Mouse (Mus musculus) midbrain, embryonic 14.5 days (tissue): ENCODE measurements at regions not wholly inside any gene's neighbourhood (a gene's known extent, or its start where the extent isn't known, plus 50 kb on each side); places are given as distances from the start of the nearest gene placed in this dataset.

Source experiments
- ATAC-seq: fragments of 200-750 bp; cut with Nextera tagmentation; 2 replicates; pipeline ENCODE4 v1.8.0; 2017; ENCODE audit warnings: moderate number of reproducible peaks, moderate library complexity; ENCODE audit not compliant: low FRiP score, low TSS enrichment
- DNase-seq: peaks from one replicate; pipeline ENCODE4 v3.0.0-alpha.2; 2015
- H3K27ac ChIP-seq: fragments of 300-500 bp; sonication (generic); replicated peaks from 2 replicates; pipeline ENCODE4 v1.5.1; 2014; ENCODE audit warnings: mild to moderate bottlenecking, low read depth, low read length, moderate library complexity
- H3K27me3 ChIP-seq: fragments of 300-500 bp; sonication (generic); 2 replicates; pipeline ENCODE4 v1.6.1; 2014; ENCODE audit warnings: low read length, control low read depth, mixed read lengths; ENCODE audit not compliant: control insufficient read depth, insufficient read depth
- H3K36me3 ChIP-seq: fragments of 300-500 bp; sonication (generic); 2 replicates; pipeline ENCODE4 v1.6.1; 2014; ENCODE audit warnings: low read length, control low read depth; ENCODE audit not compliant: control insufficient read depth, insufficient read depth
- H3K4me1 ChIP-seq: fragments of 300-500 bp; sonication (generic); 2 replicates; pipeline ENCODE4 v1.6.1; 2014; ENCODE audit warnings: mild to moderate bottlenecking, antibody characterized with exemption, low read length, control low read depth; ENCODE audit not compliant: control insufficient read depth, insufficient read depth
- H3K4me2 ChIP-seq: fragments of 300-500 bp; sonication (generic); 2 replicates; pipeline ENCODE4 v1.6.1; 2014; ENCODE audit warnings: mild to moderate bottlenecking, low read length, moderate library complexity
- H3K4me3 ChIP-seq: fragments of 300-500 bp; sonication (generic); replicated peaks from 2 replicates; pipeline ENCODE4 v1.5.1; 2014; ENCODE audit warnings: low read depth, low read length
- H3K9ac ChIP-seq: fragments of 300-500 bp; sonication (generic); replicated peaks from 2 replicates; pipeline ENCODE4 v1.6.1; 2014; ENCODE audit warnings: mild to moderate bottlenecking, low read length, moderate library complexity
- H3K9me3 ChIP-seq: fragments of 300-500 bp; sonication (generic); 2 replicates; pipeline ENCODE4 v1.6.1; 2016; ENCODE audit warnings: low read length, control low read depth, mixed read lengths; ENCODE audit not compliant: control insufficient read depth
- WGBS: fragments of 180-500 bp; shearing (Covaris S2); extraction: QIAGEN DNeasy Blood & Tissue Kit; methylation state at CpG from one replicate; pipeline ENCODE4 v1.1.7; 2014; 5-methylcytosine and 5-hydroxymethylcytosine counted together

DNA sequence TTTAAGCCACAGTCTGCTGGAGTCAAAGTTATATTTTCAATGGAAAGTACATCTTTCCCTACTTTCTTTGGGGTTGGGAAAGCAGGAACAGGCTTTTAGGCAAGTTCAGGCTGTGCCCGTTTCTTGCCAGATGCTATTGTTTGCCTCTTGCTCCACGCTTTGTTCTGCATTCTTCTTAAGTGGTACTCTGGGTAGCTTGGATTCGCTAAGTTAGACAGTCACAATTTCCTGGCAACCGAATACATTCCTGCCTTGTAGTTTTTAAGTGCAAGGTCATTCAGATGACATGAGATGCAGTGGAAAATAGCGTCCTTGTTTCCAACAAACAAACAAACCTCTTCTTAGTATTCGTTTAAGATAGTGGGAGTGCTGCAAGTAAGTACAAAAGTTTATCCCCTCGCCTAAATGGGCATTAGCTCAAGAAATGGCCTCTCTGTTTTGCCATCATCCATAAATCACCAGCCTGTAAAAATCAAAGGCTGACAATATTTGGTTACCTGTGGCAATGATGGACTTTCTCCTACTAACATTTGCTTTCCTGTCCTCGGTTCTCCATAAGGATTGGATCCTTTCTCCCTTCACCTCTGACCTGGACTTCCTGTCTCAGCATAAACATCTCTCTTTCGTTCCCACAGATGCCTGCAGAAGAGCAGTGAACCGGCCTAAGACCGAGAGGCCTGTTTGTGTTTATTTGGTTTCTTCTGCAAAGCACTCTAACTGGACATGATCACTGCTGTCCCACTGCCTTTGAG, 485.3 kb downstream of the Slc4a3 start:
- no peak for DNase-seq
- no peaks in the 10 kb centered on the region for H3K36me3 ChIP-seq
- no peak overlapping the region for H3K27ac ChIP-seq
- H3K9me3 ChIP-seq: no peaks in the 10 kb centered on the region
- H3K4me1 ChIP-seq: 0 out of 2 replicates have a peak, but pooled peaks cover 5% of the 10 kb centered on the region
- no peak for ATAC-seq
- 83% methylated on average over 11 of the region's 11 CpGs for WGBS
- H3K9ac ChIP-seq: no peak overlapping the region
- no peak overlapping the region for H3K4me2 ChIP-seq
- no peaks in the 10 kb centered on the region for H3K27me3 ChIP-seq
- H3K4me3 ChIP-seq: no peak overlapping the region

DNA sequence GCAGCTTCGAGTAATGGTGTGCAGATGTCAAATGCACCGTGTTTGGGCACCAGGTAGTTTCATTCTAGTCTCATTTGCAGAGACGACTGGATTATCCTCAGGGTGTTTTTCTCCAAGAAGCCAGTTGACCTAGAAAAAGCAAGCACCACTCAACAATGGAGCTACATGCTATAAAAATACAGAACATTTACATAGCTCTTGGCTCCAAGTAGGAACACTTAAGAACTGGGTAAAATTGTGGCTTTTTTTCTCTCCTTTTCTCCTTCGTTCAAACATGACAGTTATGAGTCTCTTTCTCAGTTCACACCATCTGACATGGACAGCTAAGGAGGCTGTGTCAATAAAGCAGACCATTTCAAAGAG, 485.8 kb downstream of the Slc4a3 start:
- 83% methylated on average over 4 of the region's 4 CpGs for WGBS
- Histone ChIP-seq H3K4me3 (no peak overlapping the region), H3K36me3 (no peaks in the 10 kb centered on the region), H3K27me3 (no peaks in the 10 kb centered on the region), H3K4me2 (no peak overlapping the region), H3K27ac (no peak overlapping the region), H3K9me3 (no peaks in the 10 kb centered on the region), H3K9ac (no peak overlapping the region), H3K4me1 (0 out of 2 replicates have a peak, but pooled peaks cover 5% of the 10 kb centered on the region)
- no peak for DNase-seq
- no peak for ATAC-seq

DNA sequence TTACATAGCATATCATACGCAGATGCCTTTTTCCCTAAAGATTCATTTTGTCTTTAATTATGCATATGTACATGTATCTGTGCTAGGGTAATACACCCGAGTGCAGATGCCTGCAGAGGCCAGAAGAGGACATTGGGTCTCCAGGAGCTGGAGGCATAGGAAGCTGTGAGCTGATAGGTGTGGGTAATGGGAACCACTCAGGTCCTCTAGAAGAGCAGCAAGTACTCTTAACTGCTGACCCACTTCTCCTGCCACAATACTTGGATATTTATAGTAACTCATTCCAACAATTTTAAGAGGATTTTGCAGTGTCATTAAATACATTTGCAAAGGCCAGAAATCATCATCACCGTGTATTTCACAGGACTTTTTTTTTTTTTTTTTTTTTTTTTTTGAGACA, 486.6 kb downstream of the Slc4a3 start:
- H3K27me3 ChIP-seq: no peaks in the 10 kb centered on the region
- 0 out of 2 replicates have a peak, but pooled peaks cover 5% of the 10 kb centered on the region for H3K4me1 ChIP-seq
- no peak overlapping the region for H3K4me3 ChIP-seq
- no peaks in the 10 kb centered on the region for H3K9me3 ChIP-seq
- ATAC-seq: no peak
- no peak overlapping the region for H3K9ac ChIP-seq
- H3K4me2 ChIP-seq: no peak overlapping the region
- no peak for DNase-seq
- H3K27ac ChIP-seq: no peak overlapping the region
- 90% methylated on average over 3 of the region's 3 CpGs for WGBS
- H3K36me3 ChIP-seq: no peaks in the 10 kb centered on the region

DNA sequence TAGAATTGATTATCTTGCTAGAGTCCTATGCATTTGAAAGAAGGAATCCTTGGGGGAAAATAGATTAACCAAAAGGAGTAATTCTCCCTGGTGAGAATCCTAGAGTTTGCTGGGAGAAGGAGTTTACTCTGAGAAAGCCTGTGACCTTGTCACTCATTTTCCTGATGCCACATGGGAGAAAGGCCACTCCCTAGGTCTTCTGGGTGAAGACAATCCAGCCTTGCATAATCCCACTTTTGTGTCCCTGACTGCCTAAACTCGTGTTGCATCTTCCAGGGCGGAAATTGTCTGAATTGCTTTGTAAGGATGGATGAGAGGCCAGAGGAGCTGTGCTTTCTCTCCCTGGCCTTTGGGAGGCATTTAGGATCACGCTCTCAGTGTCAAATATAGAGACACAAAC, 490.2 kb downstream of the Slc4a3 start:
- Histone ChIP-seq H3K27ac (no peak overlapping the region), H3K4me1 (no peaks in the 10 kb centered on the region), H3K4me3 (no peak overlapping the region), H3K9ac (no peak overlapping the region), H3K4me2 (no peak overlapping the region), H3K9me3 (no peaks in the 10 kb centered on the region), H3K27me3 (no peaks in the 10 kb centered on the region), H3K36me3 (no peaks in the 10 kb centered on the region)
- WGBS: 24% methylated on average over 3 of the region's 3 CpGs
- ATAC-seq (no peak), DNase-seq (no peak)

DNA sequence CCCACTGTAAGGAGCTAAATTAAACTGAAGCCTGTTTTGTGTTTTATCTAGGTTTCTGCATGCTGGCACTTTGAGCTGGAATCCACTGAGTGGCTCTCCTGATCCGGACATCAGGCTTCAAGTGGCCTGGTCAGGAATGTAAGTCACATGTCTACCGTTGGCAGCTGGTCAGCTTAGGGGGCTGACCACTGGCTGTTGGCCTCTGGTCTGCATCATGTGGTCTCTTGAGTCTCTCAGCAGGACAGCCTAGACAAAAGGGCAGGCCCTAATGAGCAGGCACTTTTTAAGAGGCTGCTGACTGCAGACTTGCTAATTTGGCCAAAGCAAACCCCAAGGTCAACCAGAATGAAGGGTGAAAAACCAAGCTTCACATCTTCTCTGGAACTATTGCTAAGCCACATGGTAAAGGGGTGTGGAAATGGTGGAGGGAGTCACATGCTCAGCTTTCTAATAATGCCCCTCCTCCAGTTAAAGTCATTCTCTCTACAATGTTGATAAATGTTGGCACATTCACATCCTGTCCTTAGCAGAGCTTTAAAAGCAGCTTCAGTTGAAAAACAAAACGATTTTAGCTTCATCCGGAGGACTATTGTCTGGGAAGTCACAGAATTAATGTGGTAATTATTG, 493.1 kb downstream of the Slc4a3 start:
- H3K9me3 ChIP-seq: no peaks in the 10 kb centered on the region
- DNase-seq (no peak), ATAC-seq (no peak)
- H3K9ac ChIP-seq: no peak overlapping the region
- H3K27ac ChIP-seq: no peak overlapping the region
- H3K4me2 ChIP-seq: no peak overlapping the region
- H3K36me3 ChIP-seq: no peaks in the 10 kb centered on the region
- no peak overlapping the region for H3K4me3 ChIP-seq
- H3K4me1 ChIP-seq: no peaks in the 10 kb centered on the region
- H3K27me3 ChIP-seq: no peaks in the 10 kb centered on the region
- 74% methylated on average over 4 of the region's 4 CpGs for WGBS

DNA sequence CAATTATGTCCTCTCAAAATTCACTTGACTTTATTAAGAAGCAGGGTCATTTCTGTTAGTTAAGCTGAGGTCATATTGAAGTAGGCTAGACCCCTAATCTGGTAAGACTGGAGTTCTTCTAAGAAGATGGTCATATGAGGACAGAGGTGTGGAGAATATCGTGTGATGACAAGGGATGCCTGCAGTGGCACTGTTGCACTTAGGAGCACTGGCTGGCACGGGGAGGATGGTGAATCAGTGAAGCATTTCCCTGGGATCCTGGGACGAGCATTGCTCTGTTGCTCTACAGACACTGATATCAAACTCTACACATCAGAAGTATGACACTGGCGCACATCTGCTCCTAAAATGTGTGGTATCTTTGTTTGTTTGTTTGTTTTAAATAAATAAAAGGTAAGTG, 493.6 kb downstream of the Slc4a3 start:
- 83% methylated on average over 4 of the region's 4 CpGs for WGBS
- no peak for ATAC-seq

DNA sequence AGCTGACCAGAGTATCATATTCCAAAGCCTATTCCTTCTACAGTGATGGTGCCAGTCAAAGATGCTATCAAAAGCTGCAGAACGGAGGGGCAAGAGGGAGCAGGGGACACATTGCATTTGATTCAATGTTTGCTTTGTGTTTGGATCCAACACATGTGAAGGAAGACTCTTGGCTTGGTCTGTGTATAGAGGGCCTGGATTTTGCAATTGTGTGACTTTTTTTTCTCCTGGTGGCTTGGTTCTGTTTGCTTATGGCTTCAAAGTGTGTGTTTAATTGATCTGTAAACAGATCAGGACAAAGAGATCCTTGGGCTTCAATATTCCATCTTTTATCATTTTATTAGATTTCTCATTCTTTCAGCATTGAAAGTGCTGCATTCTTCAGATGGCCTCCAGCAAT, 504.2 kb downstream of the Slc4a3 start:
- no peak overlapping the region for H3K4me3 ChIP-seq
- H3K27ac ChIP-seq: no peak overlapping the region
- no peaks in the 10 kb centered on the region for H3K9me3 ChIP-seq
- no peaks in the 10 kb centered on the region for H3K27me3 ChIP-seq
- WGBS: 86% methylated on average over 1 of the region's 1 CpGs
- H3K4me1 ChIP-seq: no peaks in the 10 kb centered on the region
- H3K9ac ChIP-seq: no peak overlapping the region
- no peaks in the 10 kb centered on the region for H3K36me3 ChIP-seq
- H3K4me2 ChIP-seq: no peak overlapping the region
- ATAC-seq (no peak), DNase-seq (no peak)

More for the DNA sequence above, 493.6 kb downstream of the Slc4a3 start:
- Histone ChIP-seq H3K4me2 (no peak overlapping the region), H3K9me3 (no peaks in the 10 kb centered on the region), H3K4me3 (no peak overlapping the region), H3K27ac (no peak overlapping the region), H3K4me1 (no peaks in the 10 kb centered on the region), H3K27me3 (no peaks in the 10 kb centered on the region), H3K9ac (no peak overlapping the region), H3K36me3 (no peaks in the 10 kb centered on the region)
- no peak for DNase-seq

DNA sequence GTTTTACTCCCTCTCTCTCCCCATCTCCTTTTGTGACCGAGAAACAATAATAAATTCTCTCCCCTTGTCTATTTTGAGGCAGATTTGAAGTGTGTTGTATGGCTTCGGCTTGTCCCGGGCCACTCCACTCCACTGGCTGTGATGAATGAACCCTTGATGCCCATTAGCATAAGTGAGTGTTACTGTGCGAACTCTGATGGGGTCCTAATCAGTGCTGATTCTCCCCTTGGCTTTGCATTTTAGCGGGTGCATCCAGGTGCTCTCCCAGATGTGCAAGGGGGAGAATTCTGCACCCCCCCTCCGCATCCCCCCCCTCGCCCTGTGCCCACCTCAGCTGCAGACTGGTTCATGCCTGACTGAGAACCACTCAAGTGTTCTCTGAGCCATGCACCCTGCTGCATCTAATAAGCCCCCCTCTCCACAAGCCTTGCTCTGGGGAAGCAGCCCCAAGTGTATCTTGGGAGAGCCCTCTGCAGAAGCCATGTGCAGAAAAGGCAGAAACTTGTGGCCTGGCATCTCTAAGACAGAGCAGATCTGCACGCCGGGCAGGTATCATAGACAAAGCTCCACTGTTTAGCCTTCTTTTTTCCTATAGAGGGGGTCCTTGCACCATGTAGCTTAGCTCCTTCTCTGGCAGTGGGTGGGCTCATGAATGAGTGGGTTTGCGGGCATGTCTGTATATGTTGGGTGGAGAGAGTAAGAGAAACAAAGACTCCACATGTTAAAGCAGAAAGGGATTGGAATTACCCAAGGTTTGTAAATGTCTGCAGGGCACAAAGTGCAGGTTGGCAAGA, 507.5 kb downstream of the Slc4a3 start:
- Histone ChIP-seq H3K27me3 (no peaks in the 10 kb centered on the region), H3K9ac (no peak overlapping the region), H3K4me1 (no peaks in the 10 kb centered on the region), H3K36me3 (no peaks in the 10 kb centered on the region), H3K4me3 (no peak overlapping the region), H3K4me2 (no peak overlapping the region), H3K27ac (no peak overlapping the region), H3K9me3 (no peaks in the 10 kb centered on the region)
- WGBS: 32% methylated on average over 10 of the region's 10 CpGs
- ATAC-seq: no peak
- DNase-seq: peak; percentile 26
